Mouse (Mus musculus): Measurements from ENCODE around the gene Chrna4.
A peak's percentile ranks its signal among the peaks of the same experiment; 100 is the strongest.

The Chrna4 gene

GRCm38 (mm10) chr2:180996905-180997304 lies 46.4 kb downstream of the Chrna4 start:
- H3K36me3 ChIP-seq (ENCODE audit: control insufficient read depth, insufficient read depth, low read length, poor library complexity, severe bottlenecking) = no peaks in the 10 kb centered on the region
- no peaks in the 10 kb centered on the region for H3K27me3 ChIP-seq (ENCODE audit: control insufficient read depth, insufficient read depth, low read length, poor library complexity, severe bottlenecking)
- no peak for DNase-seq (ENCODE audit: low read depth, low spot score)

DNA sequence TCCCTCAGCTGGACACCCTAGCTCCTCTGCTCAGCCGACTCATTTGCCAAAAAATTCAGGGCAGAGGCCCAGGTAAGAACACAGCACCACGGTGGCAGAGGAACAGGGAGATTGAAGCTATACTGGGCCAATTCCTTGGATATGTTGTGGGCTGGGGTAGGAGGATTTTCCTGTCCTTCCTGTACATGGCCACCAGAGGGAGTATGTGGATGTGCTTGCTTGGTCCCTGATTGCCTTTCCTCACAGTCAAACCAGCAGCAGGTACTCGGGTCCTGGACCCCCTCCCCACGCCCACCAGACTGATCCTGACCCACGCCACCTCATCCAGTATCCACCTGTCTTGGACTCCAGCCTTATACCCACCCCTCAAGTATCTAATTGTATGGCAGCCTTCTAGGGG lies 46.9 kb downstream of the Chrna4 start:
- Histone ChIP-seq H3K36me3 (ENCODE audit: control insufficient read depth, insufficient read depth, low read length, poor library complexity, severe bottlenecking) (no peaks in the 10 kb centered on the region), H3K27me3 (ENCODE audit: control insufficient read depth, insufficient read depth, low read length, poor library complexity, severe bottlenecking) (no peaks in the 10 kb centered on the region)
- DNase-seq (ENCODE audit: low read depth, low spot score) = peak; percentile 53

DNA sequence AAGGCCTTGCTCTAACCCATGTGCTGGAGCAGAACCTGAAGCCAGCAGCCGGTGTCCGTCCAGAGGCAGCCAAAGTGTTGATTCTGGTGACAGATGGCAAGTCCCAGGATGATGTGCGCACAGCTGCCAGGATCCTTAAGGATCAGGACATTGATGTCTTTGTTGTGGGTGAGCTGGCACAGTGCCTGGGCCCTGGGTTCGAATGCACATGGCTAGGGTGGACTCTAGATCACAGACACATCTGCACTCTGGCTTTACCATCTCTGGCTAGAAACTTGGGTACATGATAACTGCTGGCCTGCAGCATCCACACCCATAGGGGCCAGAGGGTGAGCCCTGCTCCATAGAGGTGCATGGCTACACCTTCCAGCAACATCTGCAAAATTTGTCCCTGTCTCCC lies 47.9 kb downstream of the Chrna4 start:
- H3K36me3 ChIP-seq (ENCODE audit: control insufficient read depth, insufficient read depth, low read length, poor library complexity, severe bottlenecking) = no peaks in the 10 kb centered on the region
- H3K27me3 ChIP-seq (ENCODE audit: control insufficient read depth, insufficient read depth, low read length, poor library complexity, severe bottlenecking) = no peaks in the 10 kb centered on the region
- no peak for DNase-seq (ENCODE audit: low read depth, low spot score)

GRCm38 (mm10) chr2:180994360-180994759 lies 49.0 kb downstream of the Chrna4 start:
- no peaks in the 10 kb centered on the region for H3K36me3 ChIP-seq (ENCODE audit: control insufficient read depth, insufficient read depth, low read length, poor library complexity, severe bottlenecking)
- H3K27me3 ChIP-seq (ENCODE audit: control insufficient read depth, insufficient read depth, low read length, poor library complexity, severe bottlenecking) = no peaks in the 10 kb centered on the region
- no peak for DNase-seq (ENCODE audit: low read depth, low spot score)

- Histone ChIP-seq H3K36me3 (ENCODE audit: control insufficient read depth, insufficient read depth, low read length, poor library complexity, severe bottlenecking) (no peaks in the 10 kb centered on the region), H3K27me3 (ENCODE audit: control insufficient read depth, insufficient read depth, low read length, poor library complexity, severe bottlenecking) (no peaks in the 10 kb centered on the region)
- DNase-seq (ENCODE audit: low read depth, low spot score) = no peak
These were observed 53.0 kb downstream of the Chrna4 start for GRCm38 (mm10) chr2:180990347-180990746.

GRCm38 (mm10) chr2:180988948-180989347 lies 54.4 kb downstream of the Chrna4 start:
- Histone ChIP-seq H3K36me3 (ENCODE audit: control insufficient read depth, insufficient read depth, low read length, poor library complexity, severe bottlenecking) (no peaks in the 10 kb centered on the region), H3K27me3 (ENCODE audit: control insufficient read depth, insufficient read depth, low read length, poor library complexity, severe bottlenecking) (no peaks in the 10 kb centered on the region)
- no peak for DNase-seq (ENCODE audit: low read depth, low spot score)

DNA sequence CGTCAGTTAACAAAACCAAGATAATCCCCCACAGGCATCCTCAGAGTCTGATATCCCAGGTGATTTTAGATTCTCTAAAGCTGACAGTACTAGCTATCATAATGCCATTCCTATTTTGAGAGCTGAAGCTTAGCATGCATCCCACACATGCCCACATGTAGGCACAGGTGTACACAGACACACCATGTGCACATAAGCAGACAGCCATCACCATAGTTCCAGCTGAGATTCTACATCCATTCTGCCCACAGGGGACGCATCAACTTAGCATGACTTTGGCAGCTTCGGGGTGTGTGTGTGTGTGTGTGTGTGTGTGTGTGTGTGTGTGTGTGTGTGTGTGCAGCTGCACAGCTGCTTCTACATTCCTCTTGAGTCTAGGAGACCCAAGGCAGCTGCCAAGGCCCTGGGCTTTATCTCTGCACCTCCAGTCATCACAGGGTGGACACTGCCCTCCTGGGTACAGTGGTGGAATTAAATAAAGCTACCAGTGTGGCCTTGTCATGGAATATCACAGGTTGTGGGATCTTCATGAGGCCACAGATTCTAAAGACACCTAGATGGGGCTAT lies 54.9 kb downstream of the Chrna4 start:
- Histone ChIP-seq H3K27me3 (ENCODE audit: control insufficient read depth, insufficient read depth, low read length, poor library complexity, severe bottlenecking) (no peaks in the 10 kb centered on the region), H3K36me3 (ENCODE audit: control insufficient read depth, insufficient read depth, low read length, poor library complexity, severe bottlenecking) (no peaks in the 10 kb centered on the region; the same call in 1 of the 2 replicates)
- DNase-seq (ENCODE audit: low read depth, low spot score) = no peak

- DNase-seq (ENCODE audit: low read depth, low spot score) = no peak
- H3K27me3 ChIP-seq (ENCODE audit: control insufficient read depth, insufficient read depth, low read length, poor library complexity, severe bottlenecking) = no peaks in the 10 kb centered on the region
These were observed 55.8 kb downstream of the Chrna4 start for GRCm38 (mm10) chr2:180987432-180988030.

GRCm38 (mm10) chr2:180987001-180987400 lies 56.3 kb downstream of the Chrna4 start:
- DNase-seq (ENCODE audit: low read depth, low spot score) = no peak
- Histone ChIP-seq H3K36me3 (ENCODE audit: control insufficient read depth, insufficient read depth, low read length, poor library complexity, severe bottlenecking) (no peaks in the 10 kb centered on the region; the same call in 1 of the 2 replicates), H3K27me3 (ENCODE audit: control insufficient read depth, insufficient read depth, low read length, poor library complexity, severe bottlenecking) (no peaks in the 10 kb centered on the region)

More at GRCm38 (mm10) chr2:180987432-180988030, 55.8 kb downstream of the Chrna4 start:
- H3K36me3 ChIP-seq (ENCODE audit: control insufficient read depth, insufficient read depth, low read length, poor library complexity, severe bottlenecking) = no peaks in the 10 kb centered on the region; the same call in 1 of the 2 replicates

DNA sequence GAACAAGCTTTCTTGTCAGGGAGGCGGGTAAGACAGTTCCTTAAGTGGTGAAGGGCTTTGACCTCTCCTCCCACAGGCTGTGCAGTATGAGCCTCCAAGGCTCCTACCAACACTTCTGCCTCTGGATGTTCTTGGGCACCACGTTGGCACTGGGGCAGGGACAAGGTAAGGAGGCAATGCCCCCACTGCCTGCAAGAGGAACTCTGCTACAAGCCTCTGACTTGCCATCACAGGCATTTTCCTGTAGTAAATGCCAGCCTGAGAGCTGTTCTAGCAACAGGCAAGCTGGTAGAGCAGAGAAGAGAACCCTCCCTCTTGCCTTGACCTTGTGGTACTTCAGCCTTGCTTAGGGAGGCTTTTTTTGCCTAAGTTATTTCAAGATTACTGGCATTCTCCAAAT lies 56.9 kb downstream of the Chrna4 start, which contains the start of gene Col20a1:
Col20a1 (plus strand) TSS at position 87 of the 400 bp plus-strand sequence.
- DNase-seq (ENCODE audit: low read depth, low spot score) = no peak
- Histone ChIP-seq H3K27me3 (ENCODE audit: control insufficient read depth, insufficient read depth, low read length, poor library complexity, severe bottlenecking) (no peaks in the 10 kb centered on the region), H3K36me3 (ENCODE audit: control insufficient read depth, insufficient read depth, low read length, poor library complexity, severe bottlenecking) (no peaks in the 10 kb centered on the region; the same call in 1 of the 2 replicates)

DNA sequence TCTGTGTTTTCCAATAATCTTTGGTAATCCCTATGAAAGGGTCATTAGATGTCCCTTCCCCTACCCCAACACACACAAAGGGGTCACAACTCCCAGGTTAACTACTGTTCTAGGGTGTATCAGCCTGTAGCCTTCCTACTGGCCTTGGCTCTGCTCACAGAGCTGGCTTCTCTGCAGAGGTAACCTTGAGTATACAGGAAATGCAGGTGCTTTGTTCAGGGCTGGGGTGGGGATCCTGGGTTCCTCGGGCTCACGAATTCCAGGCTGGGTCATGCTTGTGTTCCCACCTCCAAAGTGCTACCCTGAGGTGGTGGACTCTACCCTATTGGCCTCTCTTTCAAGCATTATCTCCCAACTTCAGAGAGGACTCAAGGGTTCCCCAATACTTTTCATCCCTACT lies 57.7 kb downstream of the Chrna4 start:
- no peaks in the 10 kb centered on the region for H3K27me3 ChIP-seq (ENCODE audit: control insufficient read depth, insufficient read depth, low read length, poor library complexity, severe bottlenecking)
- no peak for DNase-seq (ENCODE audit: low read depth, low spot score)
- H3K36me3 ChIP-seq (ENCODE audit: control insufficient read depth, insufficient read depth, low read length, poor library complexity, severe bottlenecking) = no peaks in the 10 kb centered on the region; the same call in 1 of the 2 replicates

DNA sequence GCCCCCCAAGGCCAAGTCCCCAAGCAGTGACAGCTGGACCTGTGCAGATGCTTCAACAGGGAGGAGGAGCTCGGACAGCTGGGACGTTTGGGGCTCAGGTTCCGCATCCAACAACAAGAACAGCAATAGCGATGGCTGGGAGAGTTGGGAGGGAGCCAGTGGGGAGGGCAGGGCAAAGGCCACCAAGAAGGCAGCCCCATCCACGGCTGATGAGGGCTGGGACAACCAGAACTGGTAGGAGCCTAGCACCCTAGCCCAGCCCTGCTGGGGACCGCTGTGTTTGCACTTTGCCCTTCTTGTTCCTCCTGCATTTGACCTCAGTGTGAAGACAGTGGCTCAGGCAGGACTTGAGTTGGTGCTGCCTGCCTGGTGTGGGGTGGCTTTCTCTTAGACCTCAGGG lies 62.2 kb downstream of the Chrna4 start:
- no peak for DNase-seq (ENCODE audit: low read depth, low spot score)
- H3K36me3 ChIP-seq (ENCODE audit: control insufficient read depth, insufficient read depth, low read length, poor library complexity, severe bottlenecking) = peaks cover 14% of the 10 kb centered on the region
- no peaks in the 10 kb centered on the region for H3K27me3 ChIP-seq (ENCODE audit: control insufficient read depth, insufficient read depth, low read length, poor library complexity, severe bottlenecking)
